Mouse (Mus musculus) forebrain, embryonic 10.5 days (tissue): ENCODE results near the gene Eif4e. TPM values are rescaled to one million over a fixed set of nuclear protein-coding genes. Genes with fewer than 3 reads are reported as not detected.
"Not testable (repeated sequence)": the region's sequence is repeated elsewhere in the genome, so short reads cannot be mapped to it uniquely, and the experiment has no call there.

Source experiments
- DNase-seq: peaks from one replicate; pipeline ENCODE4 v3.0.0-alpha.2; 2017; ENCODE audit warnings: low spot score; ENCODE audit errors: extremely low spot score
- H3K27ac ChIP-seq: fragments of 300-500 bp; sonication (generic); 2 replicates; pipeline ENCODE4 v1.5.1; 2016; ENCODE audit warnings: mild to moderate bottlenecking
- H3K27me3 ChIP-seq: fragments of 300-500 bp; sonication (generic); 2 replicates; pipeline ENCODE4 v1.6.1; 2016; ENCODE audit warnings: mild to moderate bottlenecking; ENCODE audit not compliant: poor library complexity, severe bottlenecking
- H3K36me3 ChIP-seq: fragments of 300-500 bp; sonication (generic); replicated peaks from 2 replicates; pipeline ENCODE4 v1.6.1; 2016; ENCODE audit warnings: mild to moderate bottlenecking, moderate library complexity
- H3K4me1 ChIP-seq: fragments of 300-500 bp; sonication (generic); 2 replicates; pipeline ENCODE4 v1.6.1; 2016
- H3K4me3 ChIP-seq: fragments of 300-500 bp; sonication (generic); 2 replicates; pipeline ENCODE4 v1.5.1; 2016; ENCODE audit warnings: mild to moderate bottlenecking, moderate library complexity
- H3K9me3 ChIP-seq: fragments of 300-500 bp; sonication (generic); 2 replicates; pipeline ENCODE4 v1.6.1; 2016; ENCODE audit warnings: mild to moderate bottlenecking, moderate library complexity
- WGBS: fragments of 180-500 bp; shearing (Covaris S2); methylation state at CpG from one replicate; pipeline ENCODE4 v1.1.7; 2016; 5-methylcytosine and 5-hydroxymethylcytosine counted together
- polyA plus RNA-seq: library from polyadenylated mRNA; unstranded; fragments of >200 nt; fragmentation: Nextera tagmentation; extraction: Ambion mirVana; gene quantifications from 2 replicates; pipeline ENCODE4 v1.2.1, GENCODE M21; 2016

Gene Eif4e
- polyA plus RNA-seq, 1 experiment from 2014 or later: 546 TPM

DNA sequence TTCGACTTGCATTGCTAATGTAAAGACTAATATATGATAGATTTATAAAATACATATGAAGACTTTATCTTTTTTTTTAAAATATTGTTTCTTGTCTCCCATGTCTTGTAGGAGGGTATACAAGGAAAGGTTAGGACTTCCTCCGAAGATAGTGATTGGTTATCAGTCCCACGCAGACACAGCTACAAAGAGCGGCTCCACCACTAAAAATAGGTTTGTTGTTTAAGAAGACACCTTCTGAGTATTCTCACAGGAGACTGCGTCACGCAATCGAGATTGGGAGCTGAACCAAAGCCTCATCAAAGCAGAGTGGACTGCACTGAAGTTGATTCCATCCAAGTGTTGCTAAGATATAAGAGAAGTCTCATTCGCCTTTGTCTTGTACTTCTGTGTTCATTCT is 29.3 kb downstream of the Eif4e start:
- H3K9me3 ChIP-seq, H3K27me3 ChIP-seq: not testable (repeated sequence)
- H3K36me3 ChIP-seq: peaks cover 97% of the 10 kb centered on the region

DNA sequence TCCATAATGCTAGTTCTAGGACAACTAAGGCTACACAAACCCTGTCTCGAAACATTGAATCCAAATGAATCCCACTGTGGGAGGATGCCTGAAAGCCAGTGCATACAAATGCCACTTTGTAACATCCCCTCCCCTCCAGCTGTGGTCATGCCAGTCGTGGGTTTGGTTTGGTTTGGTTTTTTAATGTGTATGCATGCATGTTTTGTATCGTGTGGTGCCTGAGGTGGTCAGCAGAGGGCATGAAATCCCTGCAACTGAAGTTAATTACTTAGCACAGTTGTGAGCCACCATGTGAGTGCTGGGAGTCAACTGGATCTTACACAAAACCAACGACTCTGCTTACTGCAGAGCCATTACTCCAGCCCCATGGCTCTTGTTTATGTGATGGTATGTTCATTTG is 32.5 kb downstream of the Eif4e start:
- no peaks in the 10 kb centered on the region for H3K27me3 ChIP-seq
- H3K4me1 ChIP-seq: peaks cover 6% of the 10 kb centered on the region
- H3K4me3 ChIP-seq: no peak overlapping the region
- H3K36me3 ChIP-seq: peaks cover 80% of the 10 kb centered on the region
- no peak overlapping the region for H3K27ac ChIP-seq
- WGBS: 74% methylated on average over 4 of the region's 4 CpGs
- H3K9me3 ChIP-seq: no peaks in the 10 kb centered on the region
- DNase-seq: no peak

More for the DNA sequence above, 29.3 kb downstream of the Eif4e start:
- H3K27ac ChIP-seq, H3K4me3 ChIP-seq, DNase-seq, H3K4me1 ChIP-seq: not testable (repeated sequence)
- WGBS: 95% methylated on average over 8 of the region's 8 CpGs

DNA sequence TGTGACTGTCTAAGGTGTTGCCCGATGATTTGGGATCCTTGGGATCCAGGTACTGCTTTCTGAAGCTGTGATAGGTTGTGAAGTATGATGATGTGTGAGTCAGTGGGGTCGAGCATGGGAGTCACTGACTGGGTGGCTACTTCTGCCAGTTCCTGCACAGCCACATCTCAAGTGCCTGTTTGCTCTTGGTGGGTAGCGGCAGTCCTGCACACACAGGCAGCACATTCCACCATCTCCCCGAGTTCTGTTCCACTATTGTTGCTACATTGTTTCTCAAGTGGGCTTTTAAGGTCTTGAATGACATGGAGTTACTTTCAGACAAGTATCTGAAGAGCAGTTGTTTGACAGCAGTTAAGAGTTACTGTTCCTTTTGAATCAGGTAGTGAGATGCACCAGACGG is 34.3 kb downstream of the Eif4e start:
- 81% methylated on average over 5 of the region's 5 CpGs for WGBS
- peaks cover 6% of the 10 kb centered on the region for H3K4me1 ChIP-seq
- no peak overlapping the region for H3K27ac ChIP-seq
- peaks cover 74% of the 10 kb centered on the region for H3K36me3 ChIP-seq
- no peaks in the 10 kb centered on the region for H3K9me3 ChIP-seq
- no peaks in the 10 kb centered on the region for H3K27me3 ChIP-seq
- H3K4me3 ChIP-seq: no peak overlapping the region
- DNase-seq: no peak

DNA sequence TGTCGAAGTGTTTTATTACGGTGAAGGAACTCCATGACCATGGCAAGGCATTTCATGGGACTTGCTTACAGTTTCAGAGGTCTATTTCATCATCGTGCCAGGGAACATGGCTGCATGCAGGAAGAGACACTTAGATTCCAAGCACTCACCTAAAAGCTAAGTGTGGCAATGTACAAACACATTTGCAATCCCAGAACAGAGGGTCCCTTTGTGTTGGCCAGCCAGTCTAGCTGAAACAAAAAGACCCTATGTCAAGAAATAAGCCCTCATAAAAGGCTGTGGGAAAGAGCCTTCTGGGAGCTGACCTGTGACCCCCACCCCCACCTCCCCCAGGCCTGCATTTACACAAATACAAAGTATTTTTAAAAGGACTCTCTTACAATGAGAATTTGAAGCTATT is 34.9 kb downstream of the Eif4e start:
- WGBS: 86% methylated on average over 3 of the region's 3 CpGs

DNA sequence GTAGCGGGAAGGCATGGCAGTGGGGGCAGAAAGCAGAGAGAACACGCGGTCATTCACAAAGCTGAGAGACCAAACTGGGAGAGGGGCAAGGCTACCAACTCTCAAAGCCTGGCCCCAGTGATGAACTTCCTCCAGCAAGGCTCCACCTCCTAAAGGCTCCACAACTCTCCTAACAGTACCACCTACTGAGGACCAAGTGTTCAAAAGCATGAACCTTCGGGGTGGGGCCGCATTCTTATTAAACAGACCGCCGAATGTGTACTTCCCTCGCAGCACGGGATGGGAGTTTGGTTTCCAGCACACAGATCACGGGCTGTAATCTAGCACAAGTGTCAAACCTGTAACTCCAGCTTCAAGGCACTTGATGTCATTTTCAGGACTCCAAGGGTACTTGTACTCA is 52.9 kb downstream of the Eif4e start:
- Histone ChIP-seq H3K27me3 (no peaks in the 10 kb centered on the region), H3K4me1 (no peaks in the 10 kb centered on the region), H3K4me3 (no peak overlapping the region), H3K36me3 (no peaks in the 10 kb centered on the region), H3K9me3 (peaks cover 8% of the 10 kb centered on the region; the same call in 1 of the 2 replicates), H3K27ac (no peak overlapping the region)
- 93% methylated on average over 10 of the region's 10 CpGs for WGBS
- DNase-seq: no peak

More for the DNA sequence above, 34.9 kb downstream of the Eif4e start:
- H3K4me1 ChIP-seq: peaks cover 6% of the 10 kb centered on the region
- H3K36me3 ChIP-seq: peaks cover 68% of the 10 kb centered on the region
- no peak overlapping the region for H3K27ac ChIP-seq
- no peak for DNase-seq
- H3K4me3 ChIP-seq: no peak overlapping the region
- H3K27me3 ChIP-seq: no peaks in the 10 kb centered on the region
- no peaks in the 10 kb centered on the region for H3K9me3 ChIP-seq

GRCm38 (mm10) chr3:138586213-138586612 is 60.2 kb downstream of the Eif4e start:
- DNase-seq: no peak
- H3K36me3 ChIP-seq: no peaks in the 10 kb centered on the region
- H3K27me3 ChIP-seq: no peaks in the 10 kb centered on the region
- no peak overlapping the region for H3K27ac ChIP-seq
- 71% methylated on average over 7 of the region's 7 CpGs for WGBS
- H3K9me3 ChIP-seq: peaks cover 8% of the 10 kb centered on the region; the same call in 1 of the 2 replicates
- H3K4me3 ChIP-seq: no peak overlapping the region
- H3K4me1 ChIP-seq: no peaks in the 10 kb centered on the region

GRCm38 (mm10) chr3:138587137-138587536 is 61.2 kb downstream of the Eif4e start:
- H3K27ac ChIP-seq: no peak overlapping the region
- H3K27me3 ChIP-seq: no peaks in the 10 kb centered on the region
- peaks cover 8% of the 10 kb centered on the region; the same call in 1 of the 2 replicates for H3K9me3 ChIP-seq
- H3K4me3 ChIP-seq: no peak overlapping the region
- no peaks in the 10 kb centered on the region for H3K36me3 ChIP-seq
- no peak for DNase-seq
- 96% methylated on average over 4 of the region's 4 CpGs for WGBS
- H3K4me1 ChIP-seq: no peaks in the 10 kb centered on the region

DNA sequence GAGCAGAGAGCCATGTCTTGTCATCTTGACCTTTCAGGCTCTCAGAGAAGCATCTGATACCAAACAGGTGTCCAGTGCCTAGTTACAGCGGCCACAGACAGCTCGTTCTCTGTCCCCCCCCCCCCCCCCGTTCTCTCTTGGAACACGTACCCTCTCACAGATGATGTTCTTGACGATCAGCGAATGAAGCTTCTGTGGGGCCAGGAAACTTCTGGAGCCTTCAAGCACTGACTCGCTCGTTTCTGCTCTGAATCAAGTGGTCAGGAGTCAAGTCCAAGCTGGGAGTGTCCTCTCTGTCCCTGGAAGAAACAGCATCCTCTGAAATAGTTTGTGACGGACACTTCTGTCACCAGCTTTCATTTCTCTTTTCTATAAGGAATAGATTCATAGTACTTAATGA is 62.0 kb downstream of the Eif4e start:
- H3K27me3 ChIP-seq: no peaks in the 10 kb centered on the region
- H3K36me3 ChIP-seq: no peaks in the 10 kb centered on the region
- DNase-seq: no peak
- peaks cover 5% of the 10 kb centered on the region; the same call in 1 of the 2 replicates for H3K9me3 ChIP-seq
- no peak overlapping the region for H3K4me3 ChIP-seq
- no peak overlapping the region for H3K27ac ChIP-seq
- no peaks in the 10 kb centered on the region for H3K4me1 ChIP-seq
- WGBS: 87% methylated on average over 9 of the region's 9 CpGs

- no peaks in the 10 kb centered on the region for H3K36me3 ChIP-seq
- no peaks in the 10 kb centered on the region for H3K27me3 ChIP-seq
- no peak overlapping the region for H3K4me3 ChIP-seq
- no peaks in the 10 kb centered on the region for H3K9me3 ChIP-seq
- H3K27ac ChIP-seq: no peak overlapping the region
- WGBS: 94% methylated on average over 4 of the region's 4 CpGs
- H3K4me1 ChIP-seq: peaks cover 9% of the 10 kb centered on the region
- DNase-seq: no peak
Measured at GRCm38 (mm10) chr3:138591002-138591401, 65.0 kb downstream of the Eif4e start.

DNA sequence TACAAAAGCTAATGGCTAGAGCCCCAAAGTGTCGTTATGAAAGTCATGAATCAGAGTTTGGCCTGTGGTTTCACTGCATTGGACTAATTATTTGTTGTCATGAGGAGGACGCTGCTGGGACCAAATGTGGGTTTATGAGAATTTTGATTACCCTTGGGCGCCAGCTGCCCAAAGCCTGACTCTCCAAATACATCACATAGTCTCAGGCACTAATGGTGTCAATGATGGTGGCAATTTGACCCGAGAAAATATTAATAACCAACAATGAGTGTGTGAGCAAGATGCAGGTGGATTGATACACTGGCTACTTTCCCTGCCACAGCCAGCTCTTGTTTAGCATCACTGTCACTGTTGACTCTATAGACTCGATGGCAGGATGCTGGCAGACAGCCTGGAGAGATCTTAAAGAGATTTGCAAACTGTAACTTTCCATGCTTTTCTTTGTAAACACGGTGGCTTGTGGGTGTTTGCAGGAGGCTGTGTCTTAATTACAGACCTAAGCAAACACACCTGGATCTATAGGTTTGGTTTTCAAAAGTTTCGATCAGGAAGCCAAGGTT is 65.9 kb downstream of the Eif4e start:
- no peak for DNase-seq
- H3K9me3 ChIP-seq: no peaks in the 10 kb centered on the region
- no peaks in the 10 kb centered on the region for H3K36me3 ChIP-seq
- no peak overlapping the region for H3K4me3 ChIP-seq
- H3K27me3 ChIP-seq: no peaks in the 10 kb centered on the region
- no peak overlapping the region for H3K27ac ChIP-seq
- 91% methylated on average over 7 of the region's 7 CpGs for WGBS
- H3K4me1 ChIP-seq: peaks cover 12% of the 10 kb centered on the region

DNA sequence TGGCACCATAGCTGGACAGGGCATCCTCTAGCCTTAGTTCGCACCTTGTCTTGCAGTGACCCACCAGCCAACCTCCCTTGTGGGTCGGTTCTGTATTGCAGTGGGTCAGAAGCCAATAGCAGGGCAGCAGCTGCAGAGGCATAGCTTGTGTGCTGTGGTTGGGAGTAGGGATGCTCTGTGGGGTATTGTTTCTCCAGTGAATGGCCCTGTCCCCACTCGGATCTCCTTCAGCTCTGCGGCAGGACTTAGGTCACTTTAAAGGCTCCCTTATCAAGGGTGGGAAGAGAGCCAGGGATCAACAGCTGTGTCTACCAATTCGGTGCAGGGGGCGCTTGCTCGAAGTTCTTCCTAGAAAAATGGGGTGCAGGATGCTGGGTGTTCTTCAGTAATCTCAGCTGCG is 67.2 kb downstream of the Eif4e start:
- H3K4me3 ChIP-seq: no peak overlapping the region
- H3K4me1 ChIP-seq: peaks cover 12% of the 10 kb centered on the region
- no peaks in the 10 kb centered on the region for H3K9me3 ChIP-seq
- no peak overlapping the region for H3K27ac ChIP-seq
- WGBS: 87% methylated on average over 8 of the region's 8 CpGs
- H3K36me3 ChIP-seq: no peaks in the 10 kb centered on the region
- H3K27me3 ChIP-seq: no peaks in the 10 kb centered on the region
- no peak for DNase-seq

GRCm38 (mm10) chr3:138593911-138594310 is 67.9 kb downstream of the Eif4e start:
- Histone ChIP-seq H3K27me3 (no peaks in the 10 kb centered on the region), H3K36me3 (no peaks in the 10 kb centered on the region), H3K27ac (no peak overlapping the region), H3K4me3 (no peak overlapping the region), H3K4me1 (peaks cover 12% of the 10 kb centered on the region), H3K9me3 (no peaks in the 10 kb centered on the region)
- 84% methylated on average over 7 of the region's 7 CpGs for WGBS
- no peak for DNase-seq

- no peaks in the 10 kb centered on the region for H3K36me3 ChIP-seq
- H3K4me3 ChIP-seq: no peak overlapping the region
- 96% methylated on average over 4 of the region's 4 CpGs for WGBS
- H3K27me3 ChIP-seq: no peaks in the 10 kb centered on the region
- H3K27ac ChIP-seq: no peak overlapping the region
- DNase-seq: no peak
- peaks cover 2% of the 10 kb centered on the region; the same call in 1 of the 2 replicates for H3K4me1 ChIP-seq
- no peaks in the 10 kb centered on the region for H3K9me3 ChIP-seq
Measured at GRCm38 (mm10) chr3:138601076-138601475, 75.1 kb downstream of the Eif4e start.

DNA sequence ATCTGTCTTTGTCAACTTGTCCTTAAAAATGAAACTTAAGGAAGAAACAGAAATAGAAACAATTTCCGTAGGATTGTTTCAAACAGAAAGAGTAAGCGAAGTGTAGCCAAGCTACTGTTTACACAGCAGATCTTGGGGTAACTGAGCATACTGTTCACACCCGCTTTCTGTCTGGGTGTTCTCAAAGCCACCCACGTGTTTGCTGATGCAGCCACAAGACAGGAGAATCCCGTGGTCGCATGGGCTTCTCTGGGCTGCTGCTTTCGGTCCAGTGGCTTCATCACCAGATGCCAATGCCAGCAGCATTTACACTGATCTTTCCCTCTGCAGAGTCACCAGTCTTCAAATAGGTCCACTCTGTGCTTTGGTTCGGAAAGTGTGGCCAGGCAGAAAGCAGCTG is 79.2 kb downstream of the Eif4e start:
- Histone ChIP-seq H3K4me1 (peaks cover 8% of the 10 kb centered on the region; the same call in 1 of the 2 replicates), H3K9me3 (no peaks in the 10 kb centered on the region), H3K4me3 (no peak overlapping the region), H3K36me3 (no peaks in the 10 kb centered on the region), H3K27me3 (no peaks in the 10 kb centered on the region), H3K27ac (no peak overlapping the region)
- no peak for DNase-seq
- WGBS: 82% methylated on average over 8 of the region's 8 CpGs
